Mouse (Mus musculus): ENCODE data around the gene Gm3298. TPM values are rescaled to one million over a fixed set of nuclear protein-coding genes. Genes with fewer than 3 reads are reported as not detected.

Gm3298 gene
- not detected for polyA plus RNA-seq (2017; shearing (Covaris generic))

GRCm38 (mm10) chr14:5015591-5015990 lies at the start of gene Gm3298:
Gene Gm3298, plus strand, starts transcription at chr14:5015891.

GRCm38 (mm10) chr14:4983635-4984034 lies 32.1 kb upstream of the Gm3298 start, which contains the start of gene Gm8297:
Gene Gm8297, plus strand, starts transcription at chr14:4983935.

GRCm38 (mm10) chr14:5050329-5050728 lies 34.6 kb downstream of the Gm3298 start, which contains the start of gene 4930555G01Rik:
Gene 4930555G01Rik, plus strand, starts transcription at chr14:5050629.

Other genes with a start within 250 kb of the Gm3298 start
- not detected for gene Gm9602, start 239.6 kb upstream of the Gm3298 start, polyA plus RNA-seq (2017; shearing (Covaris generic))
- gene Gm3269, start 177.8 kb upstream of the Gm3298 start, polyA plus RNA-seq (2017; shearing (Covaris generic)), result not detected
- under 1 TPM in 1 of 2 experiments, not detected in 1; 0.24 TPM for gene Gm3264, start 160.3 kb upstream of the Gm3298 start, polyA plus RNA-seq (2017; shearing (Covaris generic))
- gene Gm3278, start 123.5 kb upstream of the Gm3298 start, polyA plus RNA-seq (2017; shearing (Covaris generic)), result not detected
- under 1 TPM in 1 of 2 experiments, not detected in 1; 0.44 TPM for gene Gm8297, start 32.0 kb upstream of the Gm3298 start, polyA plus RNA-seq (2017; shearing (Covaris generic))
- under 1 TPM in 1 of 2 experiments, not detected in 1; 0.28 TPM for gene 4930555G01Rik, start 34.7 kb downstream of the Gm3298 start, polyA plus RNA-seq (2017; shearing (Covaris generic))
- gene Gm8281, start 55.1 kb downstream of the Gm3298 start, polyA plus RNA-seq (2017; shearing (Covaris generic)), result 1 to 10 TPM; 1.2 to 3.8 TPM
- under 1 TPM in 1 of 2 experiments, not detected in 1; 0.18 TPM for gene Gm8279, start 115.6 kb downstream of the Gm3298 start, polyA plus RNA-seq (2017; shearing (Covaris generic))
- gene Gm3317, start 148.6 kb downstream of the Gm3298 start, polyA plus RNA-seq (2017; shearing (Covaris generic)), result not detected
- not detected for gene Gm8271, start 169.9 kb downstream of the Gm3298 start, polyA plus RNA-seq (2017; shearing (Covaris generic))
- not detected for gene Gm3526, start 244.7 kb downstream of the Gm3298 start, polyA plus RNA-seq (2017; shearing (Covaris generic))